Mouse (Mus musculus) midbrain, embryonic 11.5 days (tissue): ENCODE measurements at regions not wholly inside any gene's neighbourhood (a gene's known extent, or its start where the extent isn't known, plus 50 kb on each side); places are given as distances from the start of the nearest gene placed in this dataset.

ENCODE experiments used
- ATAC-seq: fragments of 200-750 bp; cut with Nextera tagmentation; 2 replicates; pipeline ENCODE4 v1.8.0; 2017; ENCODE audit warnings: moderate TSS enrichment, moderate library complexity; ENCODE audit not compliant: low FRiP score
- DNase-seq: peaks from one replicate; pipeline ENCODE4 v3.0.0; 2015; ENCODE audit warnings: low spot score; ENCODE audit errors: missing footprints
- H3K27ac ChIP-seq: fragments of 300-500 bp; sonication (generic); 2 replicates; pipeline ENCODE4 v1.5.1; 2014; ENCODE audit warnings: low read depth, low read length
- H3K27me3 ChIP-seq: fragments of 300-500 bp; sonication (generic); 2 replicates; pipeline ENCODE4 v1.6.1; 2014; ENCODE audit warnings: mild to moderate bottlenecking, low read length, moderate library complexity, mixed read lengths; ENCODE audit not compliant: control insufficient read depth, insufficient read depth
- H3K36me3 ChIP-seq: fragments of 300-500 bp; sonication (generic); 2 replicates; pipeline ENCODE4 v1.6.1; 2014; ENCODE audit warnings: mild to moderate bottlenecking, low read length, moderate library complexity, mixed read lengths; ENCODE audit not compliant: control insufficient read depth, insufficient read depth
- H3K4me1 ChIP-seq: fragments of 300-500 bp; sonication (generic); 2 replicates; pipeline ENCODE4 v1.6.1; 2014; ENCODE audit warnings: low read length; ENCODE audit not compliant: control insufficient read depth, insufficient read depth
- H3K4me2 ChIP-seq: fragments of 300-500 bp; sonication (generic); 2 replicates; pipeline ENCODE4 v1.6.1; 2014; ENCODE audit warnings: mild to moderate bottlenecking, moderate library complexity
- H3K4me3 ChIP-seq: fragments of 300-500 bp; sonication (generic); 2 replicates; pipeline ENCODE4 v1.5.1; 2014; ENCODE audit warnings: low read depth, low read length
- H3K9ac ChIP-seq: fragments of 300-500 bp; sonication (generic); 2 replicates; pipeline ENCODE4 v1.6.1; 2014; ENCODE audit warnings: low read length
- H3K9me3 ChIP-seq: fragments of 300-500 bp; sonication (generic); 2 replicates; pipeline ENCODE4 v1.6.1; 2016; ENCODE audit warnings: low read length; ENCODE audit not compliant: control insufficient read depth
- WGBS: fragments of 180-500 bp; shearing (Covaris S2); extraction: QIAGEN DNeasy Blood & Tissue Kit; methylation state at CpG from one replicate; pipeline ENCODE4 v1.1.7; 2014; 5-methylcytosine and 5-hydroxymethylcytosine counted together

- H3K27me3 ChIP-seq = no peaks in the 10 kb centered on the region
- no peak overlapping the region for H3K9ac ChIP-seq
- no peak overlapping the region for H3K27ac ChIP-seq
- no peak overlapping the region for H3K4me2 ChIP-seq
- WGBS = 84% methylated on average over 8 of the region's 8 CpGs
- H3K36me3 ChIP-seq = no peaks in the 10 kb centered on the region
- no peak for ATAC-seq
- no peaks in the 10 kb centered on the region for H3K9me3 ChIP-seq
- no peak overlapping the region for H3K4me3 ChIP-seq
- no peaks in the 10 kb centered on the region for H3K4me1 ChIP-seq
- no peak for DNase-seq
Observed at GRCm38 (mm10) chr16:24318723-24319437, 74.4 kb upstream of the Lpp start.

GRCm38 (mm10) chr16:24313544-24314326, 79.6 kb upstream of the Lpp start:
- no peak for ATAC-seq
- no peak overlapping the region for H3K4me3 ChIP-seq
- no peaks in the 10 kb centered on the region for H3K9me3 ChIP-seq
- DNase-seq = no peak
- no peak overlapping the region for H3K4me2 ChIP-seq
- no peaks in the 10 kb centered on the region for H3K36me3 ChIP-seq
- H3K9ac ChIP-seq = no peak overlapping the region
- H3K4me1 ChIP-seq = no peaks in the 10 kb centered on the region
- H3K27ac ChIP-seq = no peak overlapping the region
- 76% methylated on average over 7 of the region's 7 CpGs for WGBS
- H3K27me3 ChIP-seq = no peaks in the 10 kb centered on the region

- Histone ChIP-seq H3K4me2 (no peak overlapping the region), H3K9me3 (no peaks in the 10 kb centered on the region), H3K27ac (no peak overlapping the region), H3K9ac (no peak overlapping the region), H3K27me3 (no peaks in the 10 kb centered on the region), H3K4me3 (no peak overlapping the region), H3K36me3 (no peaks in the 10 kb centered on the region), H3K4me1 (no peaks in the 10 kb centered on the region)
- 94% methylated on average over 1 of the region's 1 CpGs for WGBS
- no peak for ATAC-seq
- no peak for DNase-seq
Observed at GRCm38 (mm10) chr16:24305391-24305790, 87.9 kb upstream of the Lpp start.

GRCm38 (mm10) chr16:24296790-24297189, 96.5 kb upstream of the Lpp start:
- 73% methylated on average over 3 of the region's 3 CpGs for WGBS
- no peak for ATAC-seq

GRCm38 (mm10) chr16:24295626-24296440, 97.5 kb upstream of the Lpp start:
- WGBS = 79% methylated on average over 7 of the region's 7 CpGs
- ATAC-seq (no peak), DNase-seq (no peak)

More at GRCm38 (mm10) chr16:24296790-24297189, 96.5 kb upstream of the Lpp start:
- no peak for DNase-seq
- no peak overlapping the region for H3K9ac ChIP-seq
- H3K4me1 ChIP-seq = no peaks in the 10 kb centered on the region
- no peak overlapping the region for H3K4me2 ChIP-seq
- no peaks in the 10 kb centered on the region for H3K9me3 ChIP-seq
- no peaks in the 10 kb centered on the region for H3K36me3 ChIP-seq
- no peak overlapping the region for H3K27ac ChIP-seq
- H3K27me3 ChIP-seq = no peaks in the 10 kb centered on the region
- no peak overlapping the region for H3K4me3 ChIP-seq

GRCm38 (mm10) chr16:24284215-24284614, 109.1 kb upstream of the Lpp start:
- DNase-seq = no peak
- Histone ChIP-seq H3K4me3 (no peak overlapping the region), H3K36me3 (no peaks in the 10 kb centered on the region), H3K9me3 (no peaks in the 10 kb centered on the region), H3K9ac (no peak overlapping the region), H3K27me3 (no peaks in the 10 kb centered on the region), H3K4me1 (no peaks in the 10 kb centered on the region; the same call in 1 of the 2 replicates), H3K4me2 (no peak overlapping the region), H3K27ac (no peak overlapping the region)
- WGBS = 73% methylated on average over 3 of the region's 3 CpGs
- ATAC-seq = no peak

More at GRCm38 (mm10) chr16:24295626-24296440, 97.5 kb upstream of the Lpp start:
- no peak overlapping the region for H3K4me3 ChIP-seq
- H3K9ac ChIP-seq = no peak overlapping the region
- H3K27ac ChIP-seq = no peak overlapping the region
- no peaks in the 10 kb centered on the region for H3K4me1 ChIP-seq
- no peaks in the 10 kb centered on the region for H3K9me3 ChIP-seq
- no peaks in the 10 kb centered on the region for H3K27me3 ChIP-seq
- no peak overlapping the region for H3K4me2 ChIP-seq
- H3K36me3 ChIP-seq = no peaks in the 10 kb centered on the region

- no peak overlapping the region for H3K9ac ChIP-seq
- H3K36me3 ChIP-seq = no peaks in the 10 kb centered on the region
- H3K9me3 ChIP-seq = no peaks in the 10 kb centered on the region
- H3K27me3 ChIP-seq = no peaks in the 10 kb centered on the region
- WGBS = 33% methylated on average over 6 of the region's 6 CpGs
- no peaks in the 10 kb centered on the region; the same call in 1 of the 2 replicates for H3K4me1 ChIP-seq
- no peak for DNase-seq
- H3K4me3 ChIP-seq = no peak overlapping the region
- no peak overlapping the region for H3K27ac ChIP-seq
- no peak overlapping the region for H3K4me2 ChIP-seq
- ATAC-seq = peak; percentile 50; the same call in 1 of the 2 replicates
Observed at GRCm38 (mm10) chr16:24282194-24282683, 111.1 kb upstream of the Lpp start.

- H3K36me3 ChIP-seq = no peaks in the 10 kb centered on the region
- no peak for DNase-seq
- no peaks in the 10 kb centered on the region for H3K9me3 ChIP-seq
- no peak overlapping the region for H3K4me3 ChIP-seq
- no peaks in the 10 kb centered on the region; the same call in 1 of the 2 replicates for H3K4me1 ChIP-seq
- 82% methylated on average over 5 of the region's 5 CpGs for WGBS
- no peak for ATAC-seq
- no peak overlapping the region for H3K9ac ChIP-seq
- no peaks in the 10 kb centered on the region for H3K27me3 ChIP-seq
- no peak overlapping the region for H3K27ac ChIP-seq
- H3K4me2 ChIP-seq = no peak overlapping the region
Observed at GRCm38 (mm10) chr16:24281561-24281960, 111.7 kb upstream of the Lpp start.
